In genomic region chr5:137510573-137511390, GRCm38 (mm10) we compare ENCODE assay signal across 8 mouse cellular contexts. TPM values are rescaled to one million over a fixed set of nuclear protein-coding genes. Genes with fewer than 3 reads are reported as not detected.
DNase-seq lines count a peak whose midpoint lies in the region; ATAC-seq and TF ChIP-seq lines count a peak whose summit lies in the region.

No protein-coding gene starts in this region.

- DNase-seq in heart, adult 2 months, result peak; percentile 43 to 59
- DNase-seq in heart, adult 9 months (ENCODE audit: low spot score in 2 of 2), result no peak
- peak; percentile 48 to 58 for DNase-seq in cerebellum, postnatal 25 days
- no peak for DNase-seq in midbrain, embryonic 10.5 days (ENCODE audit: low spot score)
- no peak for DNase-seq in natural killer cell, adult 2 months (ENCODE audit: low spot score in 2 of 2)
- DNase-seq in left cerebral cortex, adult 8-10 months (ENCODE audit: low spot score in 2 of 2), result no peak

- 1% methylated on average over 66 of the region's 83 CpGs for WGBS in heart, adult 2 months
- WGBS in hindbrain, embryonic 12.5 days, result under 1% methylated on average over 62 of the region's 83 CpGs
- WGBS in midbrain, embryonic 10.5 days, result under 1% methylated on average over 48 of the region's 83 CpGs

- TF ChIP-seq CTCF in heart, adult 2 months (IDR thresholded peaks at IDR 0.05), result no peak
- no peak for TF ChIP-seq CTCF in C2C12 (IDR thresholded peaks at IDR 0.05; ENCODE audit: control insufficient read depth, insufficient read depth, insufficient read length)

- H3K79me3 ChIP-seq in C2C12 (ENCODE audit: low read depth), result peaks cover 42% of the 10 kb centered on the region

- H3K4me1 ChIP-seq in heart, adult 2 months (ENCODE audit: control insufficient read depth, insufficient read depth, low read length), result peaks cover 18% of the 10 kb centered on the region
- peaks cover 42% of the 10 kb centered on the region for H3K4me1 ChIP-seq in hindbrain, embryonic 12.5 days
- H3K4me1 ChIP-seq in midbrain, embryonic 10.5 days, result peaks cover 49% of the 10 kb centered on the region

- peak overlapping the region; percentile 72 for H3K4me3 ChIP-seq in heart, adult 2 months
- H3K4me3 ChIP-seq in C2C12 (ENCODE audit: insufficient read depth, poor library complexity, severe bottlenecking), result peak overlapping the region; percentile 60
- peak overlapping the region; percentile 99 for H3K4me3 ChIP-seq in hindbrain, embryonic 12.5 days
- H3K4me3 ChIP-seq in midbrain, embryonic 10.5 days, result peak overlapping the region; percentile 99

- no peak for TF ChIP-seq EP300 in heart, adult 2 months (IDR thresholded peaks at IDR 0.05; ENCODE audit: insufficient read depth, low read depth, low read length)

- H3ac ChIP-seq in C2C12 (ENCODE audit: control insufficient read depth, insufficient read length, low read depth), result peak overlapping the region; percentile 93

- no peaks in the 10 kb centered on the region for H3K27me3 ChIP-seq in heart, adult 2 months (ENCODE audit: control insufficient read depth, insufficient read depth, low read length)
- no peaks in the 10 kb centered on the region for H3K27me3 ChIP-seq in C2C12 (ENCODE audit: control insufficient read depth, insufficient read depth, insufficient read length)
- H3K27me3 ChIP-seq in hindbrain, embryonic 12.5 days, result no peaks in the 10 kb centered on the region
- no peaks in the 10 kb centered on the region for H3K27me3 ChIP-seq in midbrain, embryonic 10.5 days (ENCODE audit: low read depth, poor library complexity, severe bottlenecking)

- intact Hi-C loops in heart, adult 2 months (cut with DNase I), result loop anchor here (1.0 to 5.0 kb wide), 3 partner anchors 21 to 237 kb away; partner anchors contain the start of gene Tsc22d4

- peak; percentile 51 for ATAC-seq in hindbrain, embryonic 12.5 days (ENCODE audit: low FRiP score)

- H3K4me2 ChIP-seq in hindbrain, embryonic 12.5 days (replicated peaks), result peak overlapping the region; percentile 89

- H3K36me3 ChIP-seq in heart, adult 2 months (ENCODE audit: control insufficient read depth, insufficient read depth, low read length), result no peaks in the 10 kb centered on the region
- no peaks in the 10 kb centered on the region for H3K36me3 ChIP-seq in C2C12 (ENCODE audit: control insufficient read depth, insufficient read depth)
- peaks cover 7% of the 10 kb centered on the region; the same call in 1 of the 2 replicates for H3K36me3 ChIP-seq in hindbrain, embryonic 12.5 days
- peaks cover 21% of the 10 kb centered on the region for H3K36me3 ChIP-seq in midbrain, embryonic 10.5 days

- peak overlapping the region; percentile 87 for H3K27ac ChIP-seq in heart, adult 2 months
- H3K27ac ChIP-seq in hindbrain, embryonic 12.5 days, result peak overlapping the region; percentile 91
- H3K27ac ChIP-seq in midbrain, embryonic 10.5 days (replicated peaks), result peak overlapping the region; percentile 97

- H3K9ac ChIP-seq in heart, adult 2 months (ENCODE audit: low read depth, low read length), result peak overlapping the region; percentile 98
- peak overlapping the region; percentile 100 for H3K9ac ChIP-seq in hindbrain, embryonic 12.5 days

- peaks cover 13% of the 10 kb centered on the region for H3K79me2 ChIP-seq in heart, adult 2 months (replicated peaks; ENCODE audit: control insufficient read depth, insufficient read depth, low read length)
- H3K79me2 ChIP-seq in C2C12 (ENCODE audit: control insufficient read depth, insufficient read depth), result peaks cover 54% of the 10 kb centered on the region

- H3K9me3 ChIP-seq in hindbrain, embryonic 12.5 days (replicated peaks), result no peaks in the 10 kb centered on the region
- H3K9me3 ChIP-seq in midbrain, embryonic 10.5 days (replicated peaks), result no peaks in the 10 kb centered on the region

- no peak for TF ChIP-seq POLR2A in heart, adult 2 months (IDR thresholded peaks at IDR 0.05; ENCODE audit: insufficient read depth, low read depth, low read length)

TF ChIP-seq in C2C12, 6 proteins besides CTCF, POLR2A, EP300 and RAD21:
- TF ChIP-seq CEBPB (IDR thresholded peaks at IDR 0.05; ENCODE audit: low read depth) (no peak), MAX (IDR thresholded peaks at IDR 0.05) (no peak), FOSL1 (IDR thresholded peaks at IDR 0.05; ENCODE audit: insufficient read depth, low read length, poor library complexity, severe bottlenecking) (no peak), MYOG (IDR thresholded peaks at IDR 0.05; ENCODE audit: control insufficient read depth, extremely low read depth, insufficient read length) (no peak), USF1 (IDR thresholded peaks at IDR 0.05; ENCODE audit: low read depth) (no peak), MYOD1 (IDR thresholded peaks at IDR 0.05; ENCODE audit: control insufficient read depth, insufficient read length, low read depth) (no peak)
TF ChIP-seq in C2C12: peak in this region for 0.

RNA-seq across cellular contexts. Expression of gene Gigyf1, which starts 7.6 kb away (rescaled TPM):
- total RNA-seq in heart, adult 2 months (2021), result 10 to 100 TPM; 24.4 to 29.1 TPM
- polyA plus RNA-seq in heart, adult 2 months (2012; rRNA removed), result 19.6 and 21.0 TPM in 2 replicates
- polyA plus RNA-seq in C2C12 (2012; fragmentation: generic; extraction: Trizol), result 6.9 TPM
- polyA plus RNA-seq in hindbrain, embryonic 12.5 days (2016; fragmentation: Nextera tagmentation; extraction: Ambion mirVana), result 17.9 and 19.0 TPM in 2 replicates
- 15.1 and 16.4 TPM in 2 replicates for polyA plus RNA-seq in midbrain, embryonic 10.5 days (2016; fragmentation: Nextera tagmentation; extraction: Ambion mirVana)
- total RNA-seq in left cerebral cortex, adult 8-10 months (2022), result 10 to 100 TPM; 62.1 to 65.2 (median 63.5) TPM

RNA-seq across cellular contexts. Expression of gene Pop7, which starts 8.5 kb away (rescaled TPM):
- 10 to 100 TPM; 13.4 to 13.9 TPM for total RNA-seq in heart, adult 2 months (2021)
- polyA plus RNA-seq in heart, adult 2 months (2012; rRNA removed), result 22.7 and 25.6 TPM in 2 replicates
- 63.5 TPM for polyA plus RNA-seq in C2C12 (2012; fragmentation: generic; extraction: Trizol)
- polyA plus RNA-seq in hindbrain, embryonic 12.5 days (2016; fragmentation: Nextera tagmentation; extraction: Ambion mirVana), result 60.7 and 61.3 TPM in 2 replicates
- 54.1 and 55.3 TPM in 2 replicates for polyA plus RNA-seq in midbrain, embryonic 10.5 days (2016; fragmentation: Nextera tagmentation; extraction: Ambion mirVana)
- total RNA-seq in left cerebral cortex, adult 8-10 months (2022), result 10 to 100 TPM; 32.3 to 34.8 (median 32.8) TPM

RNA-seq across cellular contexts. Expression of gene Epo, which starts 22.3 kb away (rescaled TPM):
- total RNA-seq in heart, adult 2 months (2021), result not detected
- not detected in 2 replicates for polyA plus RNA-seq in heart, adult 2 months (2012; rRNA removed)
- polyA plus RNA-seq in C2C12 (2012; fragmentation: generic; extraction: Trizol), result not detected
- not detected in 2 replicates for polyA plus RNA-seq in hindbrain, embryonic 12.5 days (2016; fragmentation: Nextera tagmentation; extraction: Ambion mirVana)
- polyA plus RNA-seq in midbrain, embryonic 10.5 days (2016; fragmentation: Nextera tagmentation; extraction: Ambion mirVana), result 2.6 and 5.5 TPM in 2 replicates
- total RNA-seq in left cerebral cortex, adult 8-10 months (2022), result not detected

RNA-seq across cellular contexts. Expression of gene Gnb2, which starts 22.5 kb away (rescaled TPM):
- total RNA-seq in heart, adult 2 months (2021), result 100 to 1,000 TPM; 222 to 249 TPM
- 395 and 448 TPM in 2 replicates for polyA plus RNA-seq in heart, adult 2 months (2012; rRNA removed)
- 672 TPM for polyA plus RNA-seq in C2C12 (2012; fragmentation: generic; extraction: Trizol)
- polyA plus RNA-seq in hindbrain, embryonic 12.5 days (2016; fragmentation: Nextera tagmentation; extraction: Ambion mirVana), result 466 and 467 TPM in 2 replicates
- polyA plus RNA-seq in midbrain, embryonic 10.5 days (2016; fragmentation: Nextera tagmentation; extraction: Ambion mirVana), result 400 and 414 TPM in 2 replicates
- 100 to 1,000 TPM; 654 to 672 (median 660) TPM for total RNA-seq in left cerebral cortex, adult 8-10 months (2022)

RNA-seq across cellular contexts. Expression of gene Zan, which starts 33.9 kb away (rescaled TPM):
- total RNA-seq in heart, adult 2 months (2021), result not detected
- polyA plus RNA-seq in heart, adult 2 months (2012; rRNA removed), result under 0.01 and 0.02 TPM in 2 replicates
- polyA plus RNA-seq in C2C12 (2012; fragmentation: generic; extraction: Trizol), result 0.01 TPM
- polyA plus RNA-seq in hindbrain, embryonic 12.5 days (2016; fragmentation: Nextera tagmentation; extraction: Ambion mirVana), result 0.09 and 0.15 TPM in 2 replicates
- 0.07 and 0.09 TPM in 2 replicates for polyA plus RNA-seq in midbrain, embryonic 10.5 days (2016; fragmentation: Nextera tagmentation; extraction: Ambion mirVana)
- under 1 TPM; 0.20 to 0.53 (median 0.29) TPM for total RNA-seq in left cerebral cortex, adult 8-10 months (2022)

Comparison
In these comparisons a context has a peak if more than half of its experiments do, and no peak if none do; other contexts are left out.
1. DNase-seq: peak in heart, adult 2 months (2 of 2) and cerebellum, postnatal 25 days (2 of 2); none in heart, adult 9 months (0 of 2), midbrain, embryonic 10.5 days (single experiment), natural killer cell, adult 2 months (0 of 2) and left cerebral cortex, adult 8-10 months (0 of 2).
2. Peak in every context shown above with its lines, with median percentiles within 50 percentile points of each other: H3K27ac ChIP-seq and H3K4me3 ChIP-seq.